Mouse (Mus musculus): ENCODE measurements at regions not wholly inside any gene's neighbourhood (a gene's known extent, or its start where the extent isn't known, plus 50 kb on each side); places are given as distances from the start of the nearest gene placed in this dataset.
A peak's percentile ranks its signal among the peaks of the same experiment; 100 is the strongest.

- H3K4me3 ChIP-seq (ENCODE audit: insufficient read depth, low read depth, low read length), result no peak overlapping the region
- peaks cover 27% of the 10 kb centered on the region for H3K4me1 ChIP-seq (ENCODE audit: control insufficient read depth, insufficient read depth, insufficient read length, low read length)
- H3K27ac ChIP-seq (replicated peaks; ENCODE audit: low read depth, low read length), result peak overlapping the region; percentile 100
Observed at GRCm38 (mm10) chr7:90030486-90031250, 49.9 kb upstream of the Eed start.

- Histone ChIP-seq H3K4me3 (ENCODE audit: insufficient read depth, low read depth, low read length) (no peak overlapping the region), H3K27ac (replicated peaks; ENCODE audit: low read depth, low read length) (peak overlapping the region; percentile 69), H3K4me1 (ENCODE audit: control insufficient read depth, insufficient read depth, insufficient read length, low read length) (peaks cover 24% of the 10 kb centered on the region)
Observed at GRCm38 (mm10) chr7:90033086-90033485, 52.3 kb upstream of the Eed start.

- no peak overlapping the region for H3K4me3 ChIP-seq (ENCODE audit: insufficient read depth, low read depth, low read length)
- H3K27ac ChIP-seq (replicated peaks; ENCODE audit: low read depth, low read length), result peak overlapping the region; percentile 69
- peaks cover 24% of the 10 kb centered on the region for H3K4me1 ChIP-seq (ENCODE audit: control insufficient read depth, insufficient read depth, insufficient read length, low read length)
Observed at GRCm38 (mm10) chr7:90033640-90034312, 53.0 kb upstream of the Eed start.

DNA sequence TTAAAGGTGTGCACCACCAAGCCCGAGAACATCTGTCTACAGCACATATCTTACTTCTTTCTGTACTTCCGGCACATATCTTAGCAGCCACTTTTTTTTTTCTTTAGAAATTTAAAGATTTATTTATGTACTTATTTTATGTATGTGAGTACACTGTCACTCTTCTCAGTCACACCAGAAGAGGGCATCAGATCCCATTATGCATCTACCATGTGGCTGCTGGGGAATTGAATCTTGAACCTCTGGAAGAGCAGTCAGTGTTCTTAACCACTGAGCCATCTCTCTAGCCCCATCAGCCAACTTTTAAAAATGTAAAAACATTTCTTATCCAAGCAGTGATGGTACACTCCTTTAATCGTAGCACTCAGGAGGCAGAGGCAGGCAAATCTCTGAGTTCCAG lies 53.7 kb upstream of the Eed start:
- H3K4me1 ChIP-seq (ENCODE audit: control insufficient read depth, insufficient read depth, insufficient read length, low read length), result peaks cover 18% of the 10 kb centered on the region
- H3K27ac ChIP-seq (replicated peaks; ENCODE audit: low read depth, low read length), result peak overlapping the region; percentile 69; the same call in 1 of the 2 replicates

DNA sequence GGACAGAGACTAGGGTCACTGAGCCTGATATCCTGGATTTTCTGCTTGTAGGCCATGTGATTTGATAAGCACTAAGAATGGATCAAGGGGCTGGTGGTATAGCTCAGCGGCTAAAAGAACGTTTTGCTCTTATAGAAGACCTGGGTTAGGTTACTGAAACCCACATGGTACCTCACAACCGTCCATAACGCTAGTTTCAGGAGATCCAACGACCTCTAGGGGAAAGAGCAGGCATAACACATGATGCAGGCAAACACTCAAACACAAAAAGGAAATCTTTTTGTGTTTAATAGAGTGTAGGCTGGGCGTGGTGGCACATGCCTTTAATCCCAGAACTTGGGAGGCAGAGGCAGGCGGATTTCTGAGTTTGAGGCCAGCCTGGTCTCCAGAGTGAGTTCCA lies 54.6 kb upstream of the Eed start:
- Histone ChIP-seq H3K4me3 (ENCODE audit: insufficient read depth, low read depth, low read length) (no peak overlapping the region), H3K27ac (replicated peaks; ENCODE audit: low read depth, low read length) (no peak overlapping the region), H3K4me1 (ENCODE audit: control insufficient read depth, insufficient read depth, insufficient read length, low read length) (peaks cover 21% of the 10 kb centered on the region)

More for the DNA sequence above, 53.7 kb upstream of the Eed start:
- no peak overlapping the region for H3K4me3 ChIP-seq (ENCODE audit: insufficient read depth, low read depth, low read length)

DNA sequence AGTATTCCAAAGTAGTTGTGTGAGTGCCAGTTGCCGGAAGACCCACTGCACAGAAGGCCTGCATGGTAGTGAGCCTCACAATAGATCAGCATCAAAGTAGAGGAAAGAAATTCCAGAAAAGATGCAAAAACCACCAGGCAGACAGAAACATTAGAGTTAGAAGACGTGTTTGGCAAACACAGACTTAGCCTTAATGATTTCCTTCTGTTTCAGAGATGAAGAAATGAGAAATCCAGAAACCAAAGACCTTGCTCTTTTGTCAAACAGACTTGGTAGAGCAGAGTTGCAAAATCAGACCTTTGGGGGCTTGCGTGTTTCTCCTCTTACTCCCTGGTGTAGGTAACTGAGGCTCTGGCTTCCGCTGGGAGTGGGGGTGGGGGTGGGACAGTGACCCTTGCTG lies 57.0 kb upstream of the Eed start:
- Histone ChIP-seq H3K4me1 (ENCODE audit: control insufficient read depth, insufficient read depth, insufficient read length, low read length) (peaks cover 35% of the 10 kb centered on the region), H3K4me3 (ENCODE audit: insufficient read depth, low read depth, low read length) (no peak overlapping the region), H3K27ac (replicated peaks; ENCODE audit: low read depth, low read length) (peak overlapping the region; percentile 19; the same call in 1 of the 2 replicates)

- Histone ChIP-seq H3K27ac (replicated peaks; ENCODE audit: low read depth, low read length) (peak overlapping the region; percentile 98), H3K4me3 (ENCODE audit: insufficient read depth, low read depth, low read length) (no peak overlapping the region), H3K4me1 (ENCODE audit: control insufficient read depth, insufficient read depth, insufficient read length, low read length) (peaks cover 30% of the 10 kb centered on the region)
Observed at GRCm38 (mm10) chr7:90039504-90039903, 58.7 kb upstream of the Eed start.

DNA sequence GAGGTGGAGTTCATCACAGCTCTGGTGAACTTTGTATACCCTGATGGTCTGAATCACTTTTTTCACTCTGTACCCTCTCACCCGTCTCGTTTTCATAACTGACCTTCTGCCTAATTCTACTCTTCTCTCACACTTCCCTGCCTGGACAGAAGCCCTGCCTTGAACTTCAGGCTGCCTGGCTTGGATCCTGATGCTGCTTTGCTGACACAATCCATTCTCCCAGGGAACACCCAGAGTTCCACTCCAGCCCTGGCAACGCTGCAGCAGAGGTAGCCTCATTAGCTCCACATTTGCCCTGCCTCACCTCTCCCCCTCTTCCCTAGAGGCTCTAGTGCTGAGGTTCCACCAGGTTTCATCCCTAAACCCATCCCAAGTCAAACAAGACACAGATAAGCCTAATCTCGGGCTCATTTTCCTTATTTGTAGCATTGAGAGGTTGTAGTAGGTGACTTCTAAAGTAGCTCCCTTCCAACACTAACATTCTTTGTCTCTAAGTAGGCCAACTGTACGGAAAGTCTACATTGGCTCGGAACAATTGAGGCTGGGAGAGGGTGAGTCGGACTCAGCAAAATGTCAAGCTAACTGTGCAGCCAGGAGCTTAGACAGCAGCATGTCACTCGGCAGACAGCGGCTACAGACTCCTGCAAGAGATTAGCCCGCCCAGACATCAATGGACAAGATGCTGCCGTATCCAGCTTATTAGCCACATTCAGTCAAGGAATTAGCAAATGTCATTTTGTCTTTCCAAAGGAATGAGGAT lies 60.0 kb upstream of the Eed start:
- H3K27ac ChIP-seq (replicated peaks; ENCODE audit: low read depth, low read length), result peak overlapping the region; percentile 98
- H3K4me1 ChIP-seq (ENCODE audit: control insufficient read depth, insufficient read depth, insufficient read length, low read length), result peaks cover 37% of the 10 kb centered on the region
- no peak overlapping the region for H3K4me3 ChIP-seq (ENCODE audit: insufficient read depth, low read depth, low read length)

DNA sequence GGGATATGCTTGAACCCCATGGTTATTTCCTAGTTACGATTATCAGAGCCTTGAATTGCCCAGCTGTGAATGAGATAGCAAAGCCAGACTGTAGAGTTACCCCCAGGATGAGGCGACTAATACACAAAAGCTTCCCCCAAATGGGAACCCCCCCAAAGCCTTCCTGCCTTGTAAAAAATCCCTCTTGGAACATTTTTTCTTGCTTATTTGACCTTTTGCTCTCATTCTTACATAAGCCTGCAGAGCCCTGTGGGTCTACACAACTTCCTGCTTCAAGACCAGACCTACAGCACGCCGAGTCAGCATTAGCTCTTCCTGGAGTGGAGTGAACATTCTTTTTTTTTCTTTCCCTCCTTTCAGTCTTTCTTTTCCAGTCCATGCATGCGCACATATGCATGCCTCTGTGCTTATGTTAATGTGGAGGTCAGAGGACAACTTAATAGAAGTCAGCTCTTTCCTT lies 60.8 kb upstream of the Eed start:
- Histone ChIP-seq H3K4me3 (ENCODE audit: insufficient read depth, low read depth, low read length) (no peak overlapping the region), H3K4me1 (ENCODE audit: control insufficient read depth, insufficient read depth, insufficient read length, low read length) (peaks cover 39% of the 10 kb centered on the region), H3K27ac (replicated peaks; ENCODE audit: low read depth, low read length) (peak overlapping the region; percentile 98)

DNA sequence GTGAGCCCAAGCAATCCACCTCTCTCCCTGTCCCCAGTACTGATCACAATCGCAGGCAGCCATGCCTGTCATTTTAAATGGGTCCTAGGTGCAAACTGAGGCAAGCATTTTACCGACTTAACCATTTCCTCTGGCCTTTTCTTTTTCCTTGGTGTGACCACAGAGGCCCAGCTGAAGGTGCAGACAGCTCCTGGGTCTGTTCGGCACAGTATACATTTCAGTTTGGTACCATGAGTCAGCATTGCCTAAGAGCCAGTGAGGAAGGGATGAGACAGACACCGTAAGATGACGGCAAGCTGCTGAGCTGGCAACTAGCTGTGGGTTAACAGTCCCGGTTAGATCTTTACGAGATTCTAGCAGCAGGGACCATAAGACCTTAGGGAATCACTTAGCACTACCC lies 61.6 kb upstream of the Eed start:
- Histone ChIP-seq H3K27ac (replicated peaks; ENCODE audit: low read depth, low read length) (peak overlapping the region; percentile 98), H3K4me1 (ENCODE audit: control insufficient read depth, insufficient read depth, insufficient read length, low read length) (peaks cover 36% of the 10 kb centered on the region), H3K4me3 (ENCODE audit: insufficient read depth, low read depth, low read length) (no peak overlapping the region)

GRCm38 (mm10) chr7:90043526-90043925 lies 62.7 kb upstream of the Eed start:
- Histone ChIP-seq H3K4me3 (ENCODE audit: insufficient read depth, low read depth, low read length) (no peak overlapping the region), H3K4me1 (ENCODE audit: control insufficient read depth, insufficient read depth, insufficient read length, low read length) (peaks cover 45% of the 10 kb centered on the region), H3K27ac (replicated peaks; ENCODE audit: low read depth, low read length) (peak overlapping the region; percentile 98)

DNA sequence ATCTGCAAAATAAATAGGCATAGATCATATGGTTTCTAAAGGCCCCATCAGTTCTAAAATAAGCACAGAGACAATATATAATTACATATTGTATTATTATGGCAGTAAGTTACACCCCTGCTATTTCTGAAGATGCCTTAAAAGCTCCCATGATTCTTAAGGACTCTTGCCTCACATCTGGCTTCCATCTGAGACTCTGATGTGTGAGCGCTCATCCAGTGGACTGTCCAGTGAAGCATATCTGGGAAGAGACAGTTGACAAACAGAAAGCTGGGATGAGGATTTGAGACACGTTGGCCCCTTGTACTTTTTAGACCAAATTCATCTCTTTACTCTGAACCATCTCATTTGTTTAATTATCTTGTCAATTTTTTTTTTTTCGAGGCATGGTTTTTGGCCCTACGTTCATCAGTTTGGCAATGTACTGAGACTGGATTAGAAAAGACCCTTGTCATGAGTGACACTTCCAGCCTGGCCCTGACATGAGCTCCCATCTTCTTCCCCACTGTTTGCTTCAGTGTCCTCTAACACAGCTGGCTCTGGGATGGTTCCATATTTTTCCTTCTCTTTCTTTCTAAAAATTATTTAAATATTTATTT lies 63.4 kb upstream of the Eed start:
- H3K4me1 ChIP-seq (ENCODE audit: control insufficient read depth, insufficient read depth, insufficient read length, low read length), result peaks cover 48% of the 10 kb centered on the region
- peak overlapping the region; percentile 38; the same call in 1 of the 2 replicates for H3K27ac ChIP-seq (replicated peaks; ENCODE audit: low read depth, low read length)
- H3K4me3 ChIP-seq (ENCODE audit: insufficient read depth, low read depth, low read length), result no peak overlapping the region

GRCm38 (mm10) chr7:90045208-90045800 lies 64.5 kb upstream of the Eed start:
- Histone ChIP-seq H3K4me3 (ENCODE audit: insufficient read depth, low read depth, low read length) (no peak overlapping the region), H3K4me1 (ENCODE audit: control insufficient read depth, insufficient read depth, insufficient read length, low read length) (peaks cover 56% of the 10 kb centered on the region), H3K27ac (replicated peaks; ENCODE audit: low read depth, low read length) (peak overlapping the region; percentile 84)

GRCm38 (mm10) chr7:90046228-90046627 lies 65.4 kb upstream of the Eed start:
- peaks cover 49% of the 10 kb centered on the region for H3K4me1 ChIP-seq (ENCODE audit: control insufficient read depth, insufficient read depth, insufficient read length, low read length)
- H3K27ac ChIP-seq (replicated peaks; ENCODE audit: low read depth, low read length), result peak overlapping the region; percentile 64
- H3K4me3 ChIP-seq (ENCODE audit: insufficient read depth, low read depth, low read length), result no peak overlapping the region

All from brown adipose tissue, adult 24 weeks (tissue).